ENCODE assay signal across 10 mouse cellular contexts in genomic region chr11:99364412-99364811, GRCm38 (mm10). TPM values are rescaled to one million over a fixed set of nuclear protein-coding genes. Genes with fewer than 3 reads are reported as not detected.
DNase-seq lines count a peak whose midpoint lies in the region; ATAC-seq and TF ChIP-seq lines count a peak whose summit lies in the region.
"Had no signal": no experiment of that assay in that cellular context is flagged by ENCODE, and none has a peak within 500 bp of the region (broad histone marks: within the 10 kb centered on the region; RNA-seq: fewer than 3 reads in every experiment).

No protein-coding gene starts in this region.

- no peak overlapping the region for H3K9ac ChIP-seq in forebrain, embryonic 11.5 days (ENCODE audit: low read length)
- no peak overlapping the region for H3K9ac ChIP-seq in forebrain, embryonic 13.5 days
- no peak overlapping the region for H3K9ac ChIP-seq in midbrain, embryonic 11.5 days (ENCODE audit: low read length)
- H3K9ac ChIP-seq in midbrain, embryonic 15.5 days: no peak overlapping the region
- H3K9ac ChIP-seq in hindbrain, postnatal 0 days (replicated peaks; ENCODE audit: low read length): no peak overlapping the region
- H3K9ac ChIP-seq: heart, embryonic 15.5 days; midbrain, embryonic 12.5 days had no signal

- H3K4me1 ChIP-seq in forebrain, embryonic 11.5 days (replicated peaks; ENCODE audit: control insufficient read depth, insufficient read depth, low read length): no peaks in the 10 kb centered on the region
- no peaks in the 10 kb centered on the region for H3K4me1 ChIP-seq in forebrain, embryonic 13.5 days
- no peaks in the 10 kb centered on the region for H3K4me1 ChIP-seq in midbrain, embryonic 11.5 days (ENCODE audit: control insufficient read depth, insufficient read depth, low read length)
- no peaks in the 10 kb centered on the region for H3K4me1 ChIP-seq in midbrain, embryonic 15.5 days
- H3K4me1 ChIP-seq in hindbrain, postnatal 0 days (ENCODE audit: insufficient read depth, low read length): no peaks in the 10 kb centered on the region
- H3K4me1 ChIP-seq: heart, embryonic 15.5 days; midbrain, embryonic 12.5 days had no signal

- ATAC-seq in forebrain, embryonic 11.5 days (replicated peaks; ENCODE audit: low FRiP score): no peak
- no peak for ATAC-seq in forebrain, embryonic 13.5 days
- no peak for ATAC-seq in midbrain, embryonic 11.5 days (ENCODE audit: low FRiP score)
- no peak for ATAC-seq in midbrain, embryonic 15.5 days (replicated peaks)
- no peak for ATAC-seq in hindbrain, postnatal 0 days

- TF ChIP-seq CTCF in hindbrain, postnatal 0 days (IDR thresholded peaks at IDR 0.05; ENCODE audit: low read depth): peak; percentile 79

- no peak overlapping the region for H3K27ac ChIP-seq in forebrain, embryonic 11.5 days (ENCODE audit: low read depth, low read length)
- H3K27ac ChIP-seq in forebrain, embryonic 13.5 days: no peak overlapping the region
- no peak overlapping the region for H3K27ac ChIP-seq in midbrain, embryonic 11.5 days (ENCODE audit: low read depth, low read length)
- H3K27ac ChIP-seq in midbrain, embryonic 15.5 days: no peak overlapping the region
- H3K27ac ChIP-seq in hindbrain, postnatal 0 days: no peak overlapping the region
- H3K27ac ChIP-seq: heart, embryonic 15.5 days; midbrain, embryonic 12.5 days had no signal

- H3K27me3 ChIP-seq in forebrain, embryonic 11.5 days (ENCODE audit: control insufficient read depth, insufficient read depth, low read length): no peaks in the 10 kb centered on the region
- H3K27me3 ChIP-seq in forebrain, embryonic 13.5 days: 0 out of 2 replicates have a peak, but pooled peaks cover 5% of the 10 kb centered on the region
- H3K27me3 ChIP-seq in midbrain, embryonic 11.5 days (ENCODE audit: control insufficient read depth, insufficient read depth, low read length): no peaks in the 10 kb centered on the region
- H3K27me3 ChIP-seq in midbrain, embryonic 15.5 days (replicated peaks): no peaks in the 10 kb centered on the region
- no peaks in the 10 kb centered on the region for H3K27me3 ChIP-seq in hindbrain, postnatal 0 days (ENCODE audit: insufficient read depth, low read length)
- H3K27me3 ChIP-seq: midbrain, embryonic 12.5 days had no signal

- no peak overlapping the region for H3K4me3 ChIP-seq in forebrain, embryonic 11.5 days (ENCODE audit: low read depth, low read length)
- no peak overlapping the region for H3K4me3 ChIP-seq in forebrain, embryonic 13.5 days
- no peak overlapping the region for H3K4me3 ChIP-seq in midbrain, embryonic 11.5 days (ENCODE audit: low read depth, low read length)
- H3K4me3 ChIP-seq in midbrain, embryonic 15.5 days: no peak overlapping the region
- H3K4me3 ChIP-seq in hindbrain, postnatal 0 days (ENCODE audit: low read length): no peak overlapping the region
- H3K4me3 ChIP-seq: heart, embryonic 15.5 days; midbrain, embryonic 12.5 days had no signal

- no peak overlapping the region for H3K4me2 ChIP-seq in forebrain, embryonic 11.5 days (ENCODE audit: low read depth, low read length, severe bottlenecking)
- H3K4me2 ChIP-seq in forebrain, embryonic 13.5 days: no peak overlapping the region
- H3K4me2 ChIP-seq in midbrain, embryonic 11.5 days: no peak overlapping the region
- no peak overlapping the region for H3K4me2 ChIP-seq in midbrain, embryonic 15.5 days
- H3K4me2 ChIP-seq in hindbrain, postnatal 0 days (ENCODE audit: low read depth, low read length): no peak overlapping the region
- H3K4me2 ChIP-seq: heart, embryonic 15.5 days; midbrain, embryonic 12.5 days had no signal

- H3K9me3 ChIP-seq in forebrain, embryonic 11.5 days (ENCODE audit: control insufficient read depth, low read length): no peaks in the 10 kb centered on the region
- H3K9me3 ChIP-seq in forebrain, embryonic 13.5 days (replicated peaks): no peaks in the 10 kb centered on the region
- no peaks in the 10 kb centered on the region for H3K9me3 ChIP-seq in midbrain, embryonic 11.5 days (ENCODE audit: control insufficient read depth, low read length)
- no peaks in the 10 kb centered on the region for H3K9me3 ChIP-seq in midbrain, embryonic 15.5 days
- H3K9me3 ChIP-seq in hindbrain, postnatal 0 days (ENCODE audit: low read length): no peaks in the 10 kb centered on the region
- H3K9me3 ChIP-seq: heart, embryonic 15.5 days; midbrain, embryonic 12.5 days had no signal

- WGBS in forebrain, embryonic 11.5 days: 33% methylated on average over 9 of the region's 9 CpGs
- 25% methylated on average over 9 of the region's 9 CpGs for WGBS in forebrain, embryonic 13.5 days
- 24% methylated on average over 9 of the region's 9 CpGs for WGBS in midbrain, embryonic 11.5 days
- 24% methylated on average over 9 of the region's 9 CpGs for WGBS in midbrain, embryonic 15.5 days
- 24% methylated on average over 9 of the region's 9 CpGs for WGBS in hindbrain, postnatal 0 days

- peak; percentile 66 for DNase-seq in forebrain, embryonic 11.5 days (ENCODE audit: low spot score)
- peak; percentile 91 for DNase-seq in midbrain, embryonic 11.5 days (ENCODE audit: low spot score, missing footprints)
- peak; percentile 40 for DNase-seq in adipocyte (ENCODE audit: low spot score)
- peak; percentile 80 for DNase-seq in hindbrain, postnatal 0 days (ENCODE audit: low spot score)
- peak; percentile 25 for DNase-seq in lung, postnatal 14 days
- no peak for DNase-seq in urinary bladder, adult 2 months (ENCODE audit: low spot score)

- H3K36me3 ChIP-seq in forebrain, embryonic 11.5 days (ENCODE audit: control insufficient read depth, insufficient read depth, low read length): no peaks in the 10 kb centered on the region
- H3K36me3 ChIP-seq in forebrain, embryonic 13.5 days (ENCODE audit: poor library complexity, severe bottlenecking): no peaks in the 10 kb centered on the region
- no peaks in the 10 kb centered on the region for H3K36me3 ChIP-seq in midbrain, embryonic 11.5 days (ENCODE audit: control insufficient read depth, insufficient read depth, low read length)
- no peaks in the 10 kb centered on the region for H3K36me3 ChIP-seq in midbrain, embryonic 15.5 days (replicated peaks)
- H3K36me3 ChIP-seq in hindbrain, postnatal 0 days (ENCODE audit: insufficient read depth, low read length): no peaks in the 10 kb centered on the region
- H3K36me3 ChIP-seq: heart, embryonic 15.5 days; midbrain, embryonic 12.5 days had no signal

RNA-seq across cellular contexts. Expression of gene Krt28, which starts 10.3 kb away (rescaled TPM):
- 0.32 and 0.45 TPM in 2 replicates for polyA plus RNA-seq in forebrain, embryonic 11.5 days (2014; fragmentation: Nextera tagmentation; extraction: Ambion mirVana)
- polyA plus RNA-seq in forebrain, embryonic 13.5 days (2015; fragmentation: Nextera tagmentation; extraction: Ambion mirVana): 0.17 and 0.21 TPM in 2 replicates
- 0.26 and 0.61 TPM in 2 replicates for polyA plus RNA-seq in midbrain, embryonic 11.5 days (2014; fragmentation: Nextera tagmentation; extraction: Ambion mirVana)
- 0.21 and 0.45 TPM in 2 replicates for polyA plus RNA-seq in midbrain, embryonic 15.5 days (2015; fragmentation: Nextera tagmentation; extraction: Ambion mirVana)
- total RNA-seq in hindbrain, postnatal 0 days (2014; rRNA removed): 0.05 and 0.75 TPM in 2 replicates
- polyA plus RNA-seq in hindbrain, postnatal 0 days (2015; fragmentation: Nextera tagmentation; extraction: Ambion mirVana): 0.58 and 0.67 TPM in 2 replicates
- polyA plus RNA-seq in urinary bladder, adult 2 months (2012; rRNA removed): not detected in 2 replicates
- polyA plus RNA-seq: heart, embryonic 15.5 days had no signal

RNA-seq across cellular contexts. Expression of gene Krt27, which starts 13.5 kb away (rescaled TPM):
- not detected in 2 replicates for polyA plus RNA-seq in forebrain, embryonic 11.5 days (2014; fragmentation: Nextera tagmentation; extraction: Ambion mirVana)
- polyA plus RNA-seq in forebrain, embryonic 13.5 days (2015; fragmentation: Nextera tagmentation; extraction: Ambion mirVana): not detected in 2 replicates
- not detected in 2 replicates for polyA plus RNA-seq in midbrain, embryonic 11.5 days (2014; fragmentation: Nextera tagmentation; extraction: Ambion mirVana)
- 0.10 and 0.21 TPM in 2 replicates for polyA plus RNA-seq in midbrain, embryonic 15.5 days (2015; fragmentation: Nextera tagmentation; extraction: Ambion mirVana)
- total RNA-seq in hindbrain, postnatal 0 days (2014; rRNA removed): 0.40 and 0.89 TPM in 2 replicates
- polyA plus RNA-seq in hindbrain, postnatal 0 days (2015; fragmentation: Nextera tagmentation; extraction: Ambion mirVana): 0.34 and 0.35 TPM in 2 replicates
- polyA plus RNA-seq in urinary bladder, adult 2 months (2012; rRNA removed): not detected in 2 replicates
- polyA plus RNA-seq: heart, embryonic 15.5 days; midbrain, embryonic 12.5 days had no signal

RNA-seq across cellular contexts. Expression of gene Krt10, which starts 24.8 kb away (rescaled TPM):
- polyA plus RNA-seq in forebrain, embryonic 11.5 days (2014; fragmentation: Nextera tagmentation; extraction: Ambion mirVana): 26.8 and 28.3 TPM in 2 replicates
- 31.4 and 39.8 TPM in 2 replicates for polyA plus RNA-seq in forebrain, embryonic 13.5 days (2015; fragmentation: Nextera tagmentation; extraction: Ambion mirVana)
- 31.6 and 38.3 TPM in 2 replicates for polyA plus RNA-seq in midbrain, embryonic 11.5 days (2014; fragmentation: Nextera tagmentation; extraction: Ambion mirVana)
- 24.4 and 25.0 TPM in 2 replicates for polyA plus RNA-seq in midbrain, embryonic 15.5 days (2015; fragmentation: Nextera tagmentation; extraction: Ambion mirVana)
- total RNA-seq in hindbrain, postnatal 0 days (2014; rRNA removed): 1.7 and 1.9 TPM in 2 replicates
- 40.4 and 45.1 TPM in 2 replicates for polyA plus RNA-seq in hindbrain, postnatal 0 days (2015; fragmentation: Nextera tagmentation; extraction: Ambion mirVana)
- 9.1 and 11.0 TPM in 2 replicates for polyA plus RNA-seq in urinary bladder, adult 2 months (2012; rRNA removed)

RNA-seq across cellular contexts. Expression of gene Krt26, which starts 26.6 kb away (rescaled TPM):
- polyA plus RNA-seq in forebrain, embryonic 11.5 days (2014; fragmentation: Nextera tagmentation; extraction: Ambion mirVana): not detected in 2 replicates
- polyA plus RNA-seq in forebrain, embryonic 13.5 days (2015; fragmentation: Nextera tagmentation; extraction: Ambion mirVana): 0.09 TPM in 1 of 2 replicates, not detected in the other
- 0.68 and 0.94 TPM in 2 replicates for polyA plus RNA-seq in midbrain, embryonic 11.5 days (2014; fragmentation: Nextera tagmentation; extraction: Ambion mirVana)
- polyA plus RNA-seq in midbrain, embryonic 15.5 days (2015; fragmentation: Nextera tagmentation; extraction: Ambion mirVana): 0.14 and 0.22 TPM in 2 replicates
- total RNA-seq in hindbrain, postnatal 0 days (2014; rRNA removed): 0.50 and 0.99 TPM in 2 replicates
- polyA plus RNA-seq in hindbrain, postnatal 0 days (2015; fragmentation: Nextera tagmentation; extraction: Ambion mirVana): 0.50 and 0.79 TPM in 2 replicates
- not detected in 2 replicates for polyA plus RNA-seq in urinary bladder, adult 2 months (2012; rRNA removed)
- polyA plus RNA-seq: heart, embryonic 15.5 days had no signal

RNA-seq across cellular contexts. Expression of gene Krt25, which starts 41.7 kb away (rescaled TPM):
- polyA plus RNA-seq in forebrain, embryonic 11.5 days (2014; fragmentation: Nextera tagmentation; extraction: Ambion mirVana): not detected in 2 replicates
- not detected in 2 replicates for polyA plus RNA-seq in forebrain, embryonic 13.5 days (2015; fragmentation: Nextera tagmentation; extraction: Ambion mirVana)
- not detected in 2 replicates for polyA plus RNA-seq in midbrain, embryonic 11.5 days (2014; fragmentation: Nextera tagmentation; extraction: Ambion mirVana)
- 0.11 and 0.22 TPM in 2 replicates for polyA plus RNA-seq in midbrain, embryonic 15.5 days (2015; fragmentation: Nextera tagmentation; extraction: Ambion mirVana)
- 1.3 and 1.4 TPM in 2 replicates for total RNA-seq in hindbrain, postnatal 0 days (2014; rRNA removed)
- polyA plus RNA-seq in hindbrain, postnatal 0 days (2015; fragmentation: Nextera tagmentation; extraction: Ambion mirVana): 1.3 and 1.4 TPM in 2 replicates
- not detected in 2 replicates for polyA plus RNA-seq in urinary bladder, adult 2 months (2012; rRNA removed)
- polyA plus RNA-seq: heart, embryonic 15.5 days; midbrain, embryonic 12.5 days had no signal
